Mouse (Mus musculus): ENCODE measurements around the gene Pgbd5.

Gene Pgbd5

GRCm38 (mm10) chr8:124439558-124439957 is at the start of gene Pgbd5:
Pgbd5 (minus strand) TSS chr8:124439658.
- DNase-seq, result no peak

- DNase-seq, result no peak
Measured at GRCm38 (mm10) chr8:124483356-124484115, 44.1 kb upstream of the Pgbd5 start.

- DNase-seq, result no peak
Measured at GRCm38 (mm10) chr8:124482790-124483189, 43.3 kb upstream of the Pgbd5 start.

GRCm38 (mm10) chr8:124480321-124480720 is 40.9 kb upstream of the Pgbd5 start:
- no peak for DNase-seq

- DNase-seq, result no peak
Measured at GRCm38 (mm10) chr8:124479251-124479650, 39.8 kb upstream of the Pgbd5 start.

GRCm38 (mm10) chr8:124476701-124477100 is 37.2 kb upstream of the Pgbd5 start:
- peak; percentile 72 for DNase-seq

- no peak for DNase-seq
Measured at GRCm38 (mm10) chr8:124475690-124476089, 36.2 kb upstream of the Pgbd5 start.

GRCm38 (mm10) chr8:124464641-124465040 is 25.2 kb upstream of the Pgbd5 start:
- DNase-seq, result no peak

- no peak for DNase-seq
Measured at GRCm38 (mm10) chr8:124463111-124463510, 23.7 kb upstream of the Pgbd5 start.

- no peak for DNase-seq
Measured at GRCm38 (mm10) chr8:124462192-124462591, 22.7 kb upstream of the Pgbd5 start.

- DNase-seq, result no peak
Measured at GRCm38 (mm10) chr8:124461103-124461502, 21.6 kb upstream of the Pgbd5 start.

GRCm38 (mm10) chr8:124460660-124461059 is 21.2 kb upstream of the Pgbd5 start:
- no peak for DNase-seq

GRCm38 (mm10) chr8:124459627-124460026 is 20.2 kb upstream of the Pgbd5 start:
- DNase-seq, result no peak

- DNase-seq, result no peak
Measured at GRCm38 (mm10) chr8:124455359-124455758, 15.9 kb upstream of the Pgbd5 start.

- DNase-seq, result no peak
Measured at GRCm38 (mm10) chr8:124450192-124450895, 10.9 kb upstream of the Pgbd5 start.

GRCm38 (mm10) chr8:124448962-124449670 is 9.7 kb upstream of the Pgbd5 start:
- no peak for DNase-seq

GRCm38 (mm10) chr8:124436741-124437140 is 2.7 kb downstream of the Pgbd5 start:
- DNase-seq, result no peak

- peak; percentile 15 for DNase-seq
Measured at GRCm38 (mm10) chr8:124435707-124436243, 3.7 kb downstream of the Pgbd5 start.

- no peak for DNase-seq
Measured at GRCm38 (mm10) chr8:124435170-124435569, 4.3 kb downstream of the Pgbd5 start.

GRCm38 (mm10) chr8:124434126-124434790 is 5.2 kb downstream of the Pgbd5 start:
- peak; percentile 98 for DNase-seq

- peak; percentile 64 for DNase-seq
Measured at GRCm38 (mm10) chr8:124433451-124434125, 5.9 kb downstream of the Pgbd5 start.

GRCm38 (mm10) chr8:124430881-124431280 is 8.6 kb downstream of the Pgbd5 start:
- DNase-seq, result no peak
